Mouse (Mus musculus) adrenal gland, postnatal 14 days (tissue): ENCODE data around the gene Gm10295. TPM values are rescaled to one million over a fixed set of nuclear protein-coding genes. Genes with fewer than 3 reads are reported as not detected.

Source experiments
- DNase-seq: peaks from one replicate; pipeline ENCODE4 v3.0.0; 2021; ENCODE audit warnings: mixed read lengths
- long read RNA-seq, 2 experiments: library from polyadenylated mRNA; stranded (forward); transcript quantifications; one replicate each; pipeline ENCODE4 v2.0.0; 2021
- total RNA-seq: library from RNA; stranded (reverse); gene quantifications from 2 replicates; pipeline ENCODE4 v1.2.3, GENCODE M21; 2021

Gene Gm10295
- not detected in 2 replicates for total RNA-seq
- long read RNA-seq, experiment 1 = 0 reads
- long read RNA-seq, experiment 2 = 0 reads

- DNase-seq = no peak
Observed at GRCm38 (mm10) chr7:71351364-71351763, at the start of gene Gm10295. Gm10295 (minus strand) TSS chr7:71351485.

- DNase-seq = no peak
Observed at GRCm38 (mm10) chr7:71401032-71401431, 49.7 kb upstream of the Gm10295 start.

GRCm38 (mm10) chr7:71399891-71400632 is 48.8 kb upstream of the Gm10295 start:
- no peak for DNase-seq

- no peak for DNase-seq
Observed at GRCm38 (mm10) chr7:71398959-71399756, 47.9 kb upstream of the Gm10295 start.

- DNase-seq = no peak
Observed at GRCm38 (mm10) chr7:71398389-71398788, 47.1 kb upstream of the Gm10295 start.

- no peak for DNase-seq
Observed at GRCm38 (mm10) chr7:71392795-71393341, 41.6 kb upstream of the Gm10295 start.

GRCm38 (mm10) chr7:71391333-71391732 is 40.0 kb upstream of the Gm10295 start:
- DNase-seq = no peak

GRCm38 (mm10) chr7:71390291-71390690 is 39.0 kb upstream of the Gm10295 start:
- no peak for DNase-seq

- DNase-seq = no peak
Observed at GRCm38 (mm10) chr7:71386050-71386449, 34.8 kb upstream of the Gm10295 start.

GRCm38 (mm10) chr7:71384921-71385320 is 33.6 kb upstream of the Gm10295 start:
- DNase-seq = no peak

GRCm38 (mm10) chr7:71383341-71384130 is 32.3 kb upstream of the Gm10295 start:
- peak; percentile 67 for DNase-seq

- DNase-seq = no peak
Observed at GRCm38 (mm10) chr7:71379826-71380825, 28.8 kb upstream of the Gm10295 start.

GRCm38 (mm10) chr7:71378812-71379760 is 27.8 kb upstream of the Gm10295 start:
- DNase-seq = peak; percentile 37

- DNase-seq = no peak
Observed at GRCm38 (mm10) chr7:71377983-71378382, 26.7 kb upstream of the Gm10295 start.

GRCm38 (mm10) chr7:71374059-71374458 is 22.8 kb upstream of the Gm10295 start:
- no peak for DNase-seq

- DNase-seq = no peak
Observed at GRCm38 (mm10) chr7:71371916-71372315, 20.6 kb upstream of the Gm10295 start.

- DNase-seq = no peak
Observed at GRCm38 (mm10) chr7:71370746-71371145, 19.5 kb upstream of the Gm10295 start.

- DNase-seq = no peak
Observed at GRCm38 (mm10) chr7:71370128-71370527, 18.8 kb upstream of the Gm10295 start.

GRCm38 (mm10) chr7:71368543-71369181 is 17.4 kb upstream of the Gm10295 start:
- no peak for DNase-seq
